Mouse (Mus musculus): ENCODE measurements around the gene Olfr747.
"Not testable (repeated sequence)": the region's sequence is repeated elsewhere in the genome, so short reads cannot be mapped to it uniquely, and the experiment has no call there.

The Olfr747 gene

DNA sequence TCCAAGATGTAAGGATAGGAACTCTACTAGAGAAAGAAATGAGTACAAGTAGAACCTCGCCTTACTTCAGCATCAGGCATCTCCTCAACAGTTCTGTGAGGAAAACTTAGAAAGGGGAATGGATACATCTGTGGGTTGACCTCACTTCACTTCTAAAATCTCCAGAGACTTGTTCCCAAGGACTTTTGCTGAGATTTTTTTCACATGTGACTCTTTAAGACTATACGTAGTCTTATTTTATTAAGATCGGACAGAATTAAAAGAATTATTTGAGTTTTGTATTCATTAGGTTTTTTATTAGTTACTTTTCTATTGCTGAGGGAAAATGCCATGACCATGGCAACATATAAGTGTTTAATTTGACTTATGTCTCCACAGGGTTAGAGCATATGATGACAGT lies at the start of gene Olfr747:
Gene Olfr747, minus strand, starts transcription at position 101 of the 400 bp plus-strand sequence.
- no peak for DNase-seq (ENCODE audit: low spot score)

DNA sequence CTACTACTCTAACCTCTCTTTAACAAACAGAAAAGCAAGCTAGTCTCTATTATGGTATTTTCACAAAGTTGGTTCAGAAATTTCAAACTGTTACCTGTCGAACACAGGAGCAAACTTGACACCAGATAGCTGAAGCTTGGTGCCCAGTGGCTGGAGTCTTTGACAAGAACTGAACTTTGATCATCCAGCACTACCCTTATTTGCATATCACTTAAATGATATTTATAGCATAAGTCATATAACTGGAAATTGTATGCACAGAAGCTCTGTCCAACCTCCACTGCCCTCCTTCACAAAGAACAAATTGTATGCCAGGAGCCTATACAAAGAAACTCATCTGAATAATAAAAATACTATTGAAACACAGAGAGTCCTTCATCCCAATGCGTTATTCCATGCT lies 48.6 kb upstream of the Olfr747 start:
- no peak for DNase-seq (ENCODE audit: low spot score)

DNA sequence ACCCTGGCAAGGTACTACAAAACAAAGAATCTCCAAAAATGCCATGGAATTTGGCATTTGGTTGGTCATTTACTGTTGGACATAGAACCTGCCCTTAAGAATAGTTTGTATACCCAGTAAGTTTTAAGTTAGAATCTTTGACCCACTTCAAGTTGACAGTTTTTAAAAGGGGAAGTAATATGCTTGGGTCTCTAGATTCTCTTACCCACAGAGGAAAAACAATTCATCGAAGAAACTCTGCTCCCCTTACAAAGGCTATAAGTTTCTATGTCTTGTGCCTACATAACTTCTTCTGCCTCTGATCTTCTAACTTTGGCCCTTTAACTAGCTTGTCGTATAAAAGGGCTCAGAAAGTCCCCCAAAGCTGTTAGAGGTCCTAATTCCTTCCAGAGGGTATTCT lies 47.3 kb upstream of the Olfr747 start:
- no peak for DNase-seq (ENCODE audit: low spot score)

DNA sequence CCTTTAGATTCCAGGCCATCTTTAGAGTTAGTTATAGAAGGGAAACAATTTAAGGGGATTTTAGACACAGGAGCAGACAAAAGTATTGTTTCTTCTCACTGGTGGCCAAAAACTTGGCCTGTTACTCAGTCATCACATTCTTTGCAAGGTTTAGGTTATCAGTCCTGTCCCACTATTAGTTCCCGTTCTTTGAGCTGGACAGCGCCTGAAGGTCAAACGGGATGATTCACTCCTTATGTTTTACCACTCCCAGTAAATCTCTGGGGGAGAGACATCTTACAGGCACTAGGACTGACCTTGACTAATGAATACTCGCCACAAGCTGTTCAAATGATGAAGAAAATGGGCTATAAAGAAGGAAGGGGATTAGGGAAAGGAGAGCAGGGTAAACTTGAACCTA lies 29.4 kb upstream of the Olfr747 start:
- not testable (repeated sequence) for DNase-seq (ENCODE audit: low spot score)

DNA sequence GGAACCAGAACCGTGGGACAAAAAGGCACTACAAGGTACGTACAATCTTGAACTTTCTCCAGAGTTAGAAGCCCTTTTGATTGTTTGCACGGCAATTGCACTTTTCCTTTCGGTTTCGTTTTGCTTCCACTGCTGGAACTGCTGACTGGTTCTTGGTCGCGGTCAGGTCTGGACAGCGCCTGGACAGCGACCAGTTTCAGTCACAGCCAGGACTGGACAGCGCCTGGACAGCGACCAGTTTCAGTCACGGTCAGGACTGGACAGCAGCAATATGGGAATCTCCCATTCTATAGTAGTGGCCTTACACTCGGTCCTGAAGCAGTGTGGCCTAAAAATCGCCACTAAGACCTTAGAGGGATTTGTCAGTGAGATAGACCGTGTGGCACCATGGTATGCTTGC lies 26.9 kb upstream of the Olfr747 start:
- DNase-seq (ENCODE audit: low spot score): not testable (repeated sequence)

DNA sequence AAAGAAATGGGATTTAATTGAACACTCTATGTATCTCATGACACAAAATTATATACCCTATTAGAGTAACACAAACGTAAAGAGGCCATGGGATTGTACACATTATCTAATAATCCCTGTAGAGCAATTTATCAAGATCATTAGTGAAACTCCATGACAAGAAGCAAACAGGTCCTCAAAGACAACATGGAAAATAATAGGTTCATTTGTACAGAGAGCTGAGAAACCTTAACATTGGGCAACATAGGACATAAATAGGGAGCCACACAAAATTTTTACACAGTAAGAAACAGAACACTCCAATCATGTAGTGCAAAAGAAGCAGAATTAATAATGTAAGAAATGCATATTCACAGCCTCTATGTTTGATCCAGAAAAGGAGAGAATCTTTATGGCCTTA lies 14.1 kb upstream of the Olfr747 start, which contains the start of gene Olfr748:
Gene Olfr748, plus strand, starts transcription at position 301 of the 400 bp plus-strand sequence.
- no peak for DNase-seq (ENCODE audit: low spot score)

DNA sequence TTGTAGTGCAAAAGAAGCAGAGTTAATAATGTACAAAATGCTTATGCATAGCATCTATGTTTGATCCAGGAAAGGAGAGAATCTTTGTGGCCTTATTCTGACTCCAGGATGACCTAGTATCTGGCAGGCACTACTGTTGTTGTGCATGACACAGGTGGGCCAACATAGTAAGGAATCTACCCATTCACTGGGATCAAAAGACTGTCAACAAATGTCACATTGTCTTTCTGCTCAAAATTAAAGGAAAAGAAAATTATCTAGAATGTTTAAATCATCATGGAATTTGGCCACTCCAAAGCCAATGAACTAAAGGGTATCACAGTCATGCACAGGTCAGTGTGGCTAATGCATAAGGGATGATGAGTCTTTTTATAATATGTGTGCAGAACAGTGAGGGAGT lies 46.2 kb downstream of the Olfr747 start, which contains the start of gene Olfr746:
Gene Olfr746, plus strand, starts transcription at position 301 of the 400 bp plus-strand sequence.
- DNase-seq (ENCODE audit: low spot score): no peak

DNA sequence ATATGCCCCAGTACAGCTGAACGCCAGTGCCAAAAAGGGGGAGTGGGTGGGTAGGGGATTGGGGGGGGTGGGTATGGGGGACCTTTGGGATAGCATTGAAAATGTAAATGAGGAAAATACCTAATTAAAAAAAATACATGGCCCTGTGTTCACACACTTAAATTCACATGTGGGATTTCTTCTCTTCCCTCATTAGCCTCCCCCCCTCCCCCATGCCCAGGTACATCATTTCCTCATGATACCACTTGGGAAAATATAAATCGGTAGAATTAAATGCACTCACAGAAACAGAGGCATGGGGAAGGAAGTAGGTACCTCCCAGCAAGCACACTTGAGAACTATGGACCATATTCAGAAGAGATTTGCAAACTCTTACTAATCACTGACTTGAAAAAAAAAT lies 53.9 kb downstream of the Olfr747 start, which contains the start of gene Olfr745:
Gene Olfr745, plus strand, starts transcription at position 301 of the 400 bp plus-strand sequence.
- no peak for DNase-seq (ENCODE audit: low spot score)

Measured in ovary, adult 18-20 months (tissue).